Mouse (Mus musculus) thymus, adult 2 months (tissue): ENCODE data around the gene 2610042L04Rik. TPM values are rescaled to one million over a fixed set of nuclear protein-coding genes. Genes with fewer than 3 reads are reported as not detected.
"Not testable (repeated sequence)": the region's sequence is repeated elsewhere in the genome, so short reads cannot be mapped to it uniquely, and the experiment has no call there.

ENCODE experiments used
- DNase-seq: peaks from one replicate; pipeline ENCODE4 v3.0.0; 2021
- H3K27ac ChIP-seq: fragments of 200-500 bp; 2 replicates; pipeline ENCODE4 v1.5.1; 2012; ENCODE audit warnings: low read length, control low read depth; ENCODE audit not compliant: control insufficient read depth, insufficient read depth
- H3K27me3 ChIP-seq: fragments of 200-500 bp; 2 replicates; pipeline ENCODE4 v1.6.1; 2012; ENCODE audit warnings: mild to moderate bottlenecking, low read length, moderate library complexity, mixed read lengths; ENCODE audit not compliant: control insufficient read depth, insufficient read depth
- H3K36me3 ChIP-seq: fragments of 200-500 bp; 2 replicates; pipeline ENCODE4 v1.6.1; 2012; ENCODE audit warnings: mild to moderate bottlenecking, low read length, moderate library complexity; ENCODE audit not compliant: control insufficient read depth, insufficient read depth
- H3K4me1 ChIP-seq: fragments of 200-500 bp; replicated peaks from 2 replicates; pipeline ENCODE4 v1.6.1; 2012; ENCODE audit warnings: low read length; ENCODE audit not compliant: control insufficient read depth, insufficient read depth
- H3K4me3 ChIP-seq: fragments of 200-500 bp; 2 replicates; pipeline ENCODE4 v1.5.1; 2012; ENCODE audit warnings: mild to moderate bottlenecking, low read length, control low read depth, moderate library complexity; ENCODE audit not compliant: control insufficient read depth, insufficient read depth
- WGBS: fragments of 180-500 bp; shearing (Covaris S2); methylation state at CpG from one replicate; pipeline ENCODE4 v1.1.7; 2018; 5-methylcytosine and 5-hydroxymethylcytosine counted together
- polyA plus RNA-seq: library from polyadenylated mRNA; depleted of rRNA; stranded (reverse); fragments of >200 nt; gene quantifications from 2 replicates; pipeline ENCODE4 v1.2.3, GENCODE M21; 2012; rRNA removed

Gene 2610042L04Rik
- polyA plus RNA-seq, 1 experiment: 0.11 TPM

DNA sequence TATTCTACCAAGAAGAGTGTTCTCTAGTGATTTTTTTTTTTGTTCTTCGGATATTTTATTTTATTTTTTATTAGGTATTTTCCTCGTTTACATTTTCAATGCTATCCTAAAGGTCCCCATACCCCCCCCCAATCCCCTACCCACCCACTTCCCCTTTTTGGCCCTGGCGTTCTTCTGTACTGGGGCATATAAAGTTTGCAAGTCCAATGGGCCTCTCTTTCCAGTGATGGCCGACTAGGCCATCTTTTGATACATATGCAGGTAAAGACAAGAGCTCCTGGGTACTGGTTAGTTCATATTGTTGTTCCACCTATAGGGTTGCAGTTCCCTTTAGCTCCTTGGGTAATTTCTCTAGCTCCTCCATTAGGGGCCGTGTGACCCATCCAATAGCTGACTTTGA lies 66.7 kb downstream of the 2610042L04Rik start:
- not testable (repeated sequence) for H3K36me3 ChIP-seq, H3K4me3 ChIP-seq, H3K27me3 ChIP-seq, DNase-seq, H3K27ac ChIP-seq, H3K4me1 ChIP-seq
- WGBS: 67% methylated on average over 5 of the region's 5 CpGs

DNA sequence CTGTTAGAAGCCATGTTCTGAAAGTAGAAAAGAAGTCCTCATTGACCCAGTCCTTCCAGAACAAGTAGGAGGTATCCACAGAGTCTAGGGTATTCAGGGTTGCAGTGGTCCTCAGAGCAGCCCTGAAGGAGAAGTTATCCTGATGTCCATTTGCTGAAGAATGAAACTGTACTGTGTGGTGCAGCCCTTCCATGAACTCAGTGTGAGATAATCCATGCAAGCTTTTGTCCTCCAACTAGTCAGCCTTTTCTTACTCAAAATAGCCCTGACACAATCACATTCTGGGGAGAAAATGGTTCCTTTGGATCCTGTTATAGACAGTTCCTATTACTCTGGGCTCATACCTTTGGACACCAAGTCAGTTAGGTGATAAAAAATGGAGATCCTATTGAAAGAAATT lies 69.3 kb downstream of the 2610042L04Rik start:
- H3K4me1 ChIP-seq, DNase-seq, H3K27me3 ChIP-seq, H3K27ac ChIP-seq, H3K4me3 ChIP-seq, H3K36me3 ChIP-seq: not testable (repeated sequence)

Other genes starting within 250 kb of the 2610042L04Rik start
- gene Gm8108, start 224.2 kb upstream of the 2610042L04Rik start, polyA plus RNA-seq: 0.59 TPM in 1 of 2 replicates, not detected in the other
- not detected in 2 replicates for gene Gm3127, start 169.7 kb upstream of the 2610042L04Rik start, polyA plus RNA-seq
- gene Gm2974, start 152.2 kb upstream of the 2610042L04Rik start, polyA plus RNA-seq: 0.12 TPM in 1 of 2 replicates, not detected in the other
- not detected in 2 replicates for gene Gm3138, start 85.1 kb upstream of the 2610042L04Rik start, polyA plus RNA-seq
- not detected in 2 replicates for gene Gm3149, start 17.5 kb upstream of the 2610042L04Rik start, polyA plus RNA-seq
- gene Gm3159, start 62.8 kb downstream of the 2610042L04Rik start, polyA plus RNA-seq: not detected in 2 replicates
- gene Gm3164, start 80.7 kb downstream of the 2610042L04Rik start, polyA plus RNA-seq: 0.05 TPM in 1 of 2 replicates, not detected in the other
- gene Gm3173, start 96.2 kb downstream of the 2610042L04Rik start, polyA plus RNA-seq: not detected in 2 replicates
- not detected in 2 replicates for gene Gm3182, start 147.0 kb downstream of the 2610042L04Rik start, polyA plus RNA-seq
- not detected in 2 replicates for gene Gm3047, start 220.6 kb downstream of the 2610042L04Rik start, polyA plus RNA-seq